Mouse (Mus musculus) erythroblast, embryonic 14.5 days (primary cell): ENCODE data around the gene Krt83.

Experiments
- GATA1 ChIP-seq: IDR thresholded peaks from 2 replicates; pipeline ENCODE4 v1.6.1; 2012; ENCODE audit warnings: low read length, inconsistent platforms, mixed read lengths
- TAL1 ChIP-seq: IDR thresholded peaks from 3 replicates; pipeline ENCODE4 v1.6.1; 2012; ENCODE audit warnings: low read length, inconsistent platforms, mixed read lengths

GRCm38 (mm10) chr15:101482056-101482455, 9.3 kb downstream of the Krt83 start:
- TF ChIP-seq GATA1 (no peak), TAL1 (no peak)
